Mouse (Mus musculus) CH12.LX (cell line): ENCODE data around the gene Yrdc. TPM values are rescaled to one million over a fixed set of nuclear protein-coding genes. Genes with fewer than 3 reads are reported as not detected.

Source experiments
- DNase-seq: peaks from one replicate; pipeline ENCODE4 v3.0.0-alpha.2; 2013; ENCODE audit errors: extremely low read depth
- H3K27ac ChIP-seq: 2 replicates; pipeline ENCODE4 v1.5.1; 2012; ENCODE audit warnings: low read depth, mild to moderate bottlenecking, control low read depth, moderate library complexity; ENCODE audit not compliant: insufficient read depth
- H3K27me3 ChIP-seq: replicated peaks from 2 replicates; pipeline ENCODE3; 2012; ENCODE audit warnings: inconsistent platforms
- H3K36me3 ChIP-seq, 2 experiments: replicated peaks in 1 of 2; 2 replicates each; pipeline versions ENCODE3 to v1.6.1; 2012; ENCODE audit warnings: inconsistent platforms in 1 of 2, low read length in 1 of 2, mild to moderate bottlenecking in 1 of 2, mixed read lengths in 1 of 2, moderate library complexity in 1 of 2; ENCODE audit not compliant: control insufficient read depth in 1 of 2, insufficient read depth in 1 of 2
- H3K4me1 ChIP-seq, 2 experiments: 2 replicates each; pipeline ENCODE4 v1.6.1; 2012; ENCODE audit warnings: inconsistent platforms in 1 of 2, moderate library complexity in 1 of 2; ENCODE audit not compliant: insufficient read depth in 2 of 2, control insufficient read depth in 1 of 2
- H3K4me2 ChIP-seq: 2 replicates; pipeline ENCODE4 v1.6.1; 2012; ENCODE audit warnings: low read depth, mild to moderate bottlenecking, control low read depth; ENCODE audit not compliant: poor library complexity, insufficient read depth, severe bottlenecking
- H3K4me3 ChIP-seq, 3 experiments: fragments of 150-350 bp in 1 of 3; sonication (generic) in 1 of 3; replicated peaks in 1 of 3; 2 replicates each; pipeline versions ENCODE3 to v1.5.1; 2011 to 2012; ENCODE audit warnings: low read depth in 2 of 3, low read length in 2 of 3, mild to moderate bottlenecking in 2 of 3, moderate library complexity in 2 of 3, control low read depth in 1 of 3, improper control_type of control experiment in 1 of 3, inconsistent platforms in 1 of 3, mixed read lengths in 1 of 3; ENCODE audit not compliant: poor library complexity in 1 of 3
- H3K79me2 ChIP-seq: replicated peaks from 2 replicates; pipeline ENCODE4 v1.6.1; 2012; ENCODE audit warnings: mild to moderate bottlenecking, moderate library complexity; ENCODE audit not compliant: control insufficient read depth, poor library complexity, insufficient read depth, severe bottlenecking; ENCODE audit errors: extremely low read depth
- H3K9ac ChIP-seq: 2 replicates; pipeline ENCODE4 v1.6.1; 2012; ENCODE audit warnings: low read depth, mild to moderate bottlenecking, control low read depth, moderate library complexity; ENCODE audit not compliant: insufficient read depth
- H3K9me3 ChIP-seq: replicated peaks from 2 replicates; pipeline ENCODE3; 2012; ENCODE audit warnings: low read length, inconsistent platforms, mixed read lengths
- BHLHE40 ChIP-seq: IDR thresholded peaks from 2 replicates; pipeline ENCODE4 v1.6.1; 2011; ENCODE audit warnings: mild to moderate bottlenecking, low read depth, low read length, improper control_type of control experiment
- CHD2 ChIP-seq: IDR thresholded peaks from 2 replicates; pipeline ENCODE4 v1.6.1; 2011; ENCODE audit warnings: low read length, improper control_type of control experiment
- CTCF ChIP-seq, 2 experiments: IDR thresholded peaks in 1 of 2; conservative IDR thresholded peaks in 1 of 2; 2 replicates each; pipeline ENCODE4 v1.5.1; 2011 to 2012; ENCODE audit warnings: low read depth in 2 of 2, low read length in 2 of 2, improper control_type of control experiment in 1 of 2, inconsistent platforms in 1 of 2, mild to moderate bottlenecking in 1 of 2, moderate library complexity in 1 of 2
- E2F4 ChIP-seq: IDR thresholded peaks from 2 replicates; pipeline ENCODE4 v1.6.1; 2011; ENCODE audit warnings: low read depth, low read length, improper control_type of control experiment; ENCODE audit not compliant: insufficient replicate concordance
- ELF1 ChIP-seq: IDR thresholded peaks from 2 replicates; pipeline ENCODE4 v1.6.1; 2014; ENCODE audit warnings: low read depth, mild to moderate bottlenecking, inconsistent platforms, low read length, improper control_type of control experiment
- EP300 ChIP-seq: IDR thresholded peaks from 2 replicates; pipeline ENCODE4 v1.6.1; 2011; ENCODE audit warnings: low read length, improper control_type of control experiment
- GABPA ChIP-seq: IDR thresholded peaks from 2 replicates; pipeline ENCODE4 v1.6.1; 2012; ENCODE audit warnings: low read depth, low read length, improper control_type of control experiment, inconsistent platforms; ENCODE audit not compliant: insufficient replicate concordance
- HCFC1 ChIP-seq: IDR thresholded peaks from 2 replicates; pipeline ENCODE4 v1.6.1; 2012; ENCODE audit warnings: low read depth, mild to moderate bottlenecking, inconsistent platforms, low read length, improper control_type of control experiment
- IRF4 ChIP-seq: IDR thresholded peaks from 2 replicates; pipeline ENCODE4 v1.6.1; 2014; ENCODE audit warnings: low read depth, mild to moderate bottlenecking, inconsistent platforms, low read length, improper control_type of control experiment
- JUN ChIP-seq: IDR thresholded peaks from 2 replicates; pipeline ENCODE4 v1.6.1; 2011; ENCODE audit warnings: low read depth, mild to moderate bottlenecking, low read length, improper control_type of control experiment, moderate library complexity; ENCODE audit not compliant: insufficient read depth
- JUND ChIP-seq: conservative IDR thresholded peaks from 2 replicates; pipeline ENCODE4 v1.6.1; 2011; ENCODE audit warnings: low read depth, low read length, improper control_type of control experiment
- KAT2A ChIP-seq: IDR thresholded peaks from 2 replicates; pipeline ENCODE4 v1.6.1; 2012; ENCODE audit warnings: low read length, improper control_type of control experiment, inconsistent platforms; ENCODE audit not compliant: insufficient replicate concordance
- MAX ChIP-seq: IDR thresholded peaks from 2 replicates; pipeline ENCODE4 v1.6.1; 2011; ENCODE audit warnings: low read length, improper control_type of control experiment
- MAZ ChIP-seq: IDR thresholded peaks from 2 replicates; pipeline ENCODE4 v1.6.1; 2012; ENCODE audit warnings: low read depth, mild to moderate bottlenecking, inconsistent platforms, low read length, improper control_type of control experiment, moderate library complexity
- MEF2A ChIP-seq: IDR thresholded peaks from 2 replicates; pipeline ENCODE4 v1.6.1; 2014; ENCODE audit warnings: low read depth, mild to moderate bottlenecking, inconsistent platforms, low read length, improper control_type of control experiment, borderline replicate concordance
- MXI1 ChIP-seq: IDR thresholded peaks from 2 replicates; pipeline ENCODE4 v1.6.1; 2011; ENCODE audit warnings: mild to moderate bottlenecking, low read depth, low read length, improper control_type of control experiment
- MYC ChIP-seq: IDR thresholded peaks from 2 replicates; pipeline ENCODE4 v1.6.1; 2011; ENCODE audit warnings: low read depth, mild to moderate bottlenecking, improper control_type of control experiment, low read length
- NELFE ChIP-seq: IDR thresholded peaks from 2 replicates; pipeline ENCODE4 v1.6.1; 2011; ENCODE audit warnings: low read depth, low read length, improper control_type of control experiment
- NRF1 ChIP-seq: IDR thresholded peaks from 2 replicates; pipeline ENCODE4 v1.6.1; 2014; ENCODE audit warnings: low read depth, mild to moderate bottlenecking, inconsistent platforms, low read length, improper control_type of control experiment, moderate library complexity
- PAX5 ChIP-seq: IDR thresholded peaks from 2 replicates; pipeline ENCODE4 v1.6.1; 2012; ENCODE audit warnings: low read length, inconsistent platforms, mixed read lengths
- POLR2A ChIP-seq: IDR thresholded peaks from 2 replicates; pipeline ENCODE4 v1.6.1; 2011; ENCODE audit warnings: low read depth, mild to moderate bottlenecking, improper control_type of control experiment, low read length
- POLR2AphosphoS2 ChIP-seq: IDR thresholded peaks from 2 replicates; pipeline ENCODE4 v1.6.1; 2011; ENCODE audit warnings: low read depth, low read length, improper control_type of control experiment
- RCOR1 ChIP-seq: conservative IDR thresholded peaks from 2 replicates; pipeline ENCODE4 v1.6.1; 2012; ENCODE audit warnings: low read depth, mild to moderate bottlenecking, inconsistent platforms, low read length, improper control_type of control experiment
- SIN3A ChIP-seq: IDR thresholded peaks from 2 replicates; pipeline ENCODE4 v1.6.1; 2012; ENCODE audit warnings: low read length, improper control_type of control experiment, inconsistent platforms
- SMC3 ChIP-seq: IDR thresholded peaks from 2 replicates; pipeline ENCODE4 v1.6.1; 2011; ENCODE audit warnings: low read depth, low read length, improper control_type of control experiment
- TBP ChIP-seq: conservative IDR thresholded peaks from 2 replicates; pipeline ENCODE4 v1.6.1; 2011; ENCODE audit warnings: low read depth, low read length, improper control_type of control experiment
- USF1 ChIP-seq: IDR thresholded peaks from 2 replicates; pipeline ENCODE4 v1.6.1; 2014; ENCODE audit warnings: low read depth, mild to moderate bottlenecking, inconsistent platforms, low read length, improper control_type of control experiment
- USF2 ChIP-seq: conservative IDR thresholded peaks from 2 replicates; pipeline ENCODE4 v1.6.1; 2011; ENCODE audit warnings: low read depth, low read length, improper control_type of control experiment
- ZC3H11A ChIP-seq: IDR thresholded peaks from 2 replicates; pipeline ENCODE4 v1.6.1; 2012; ENCODE audit warnings: low read depth, mild to moderate bottlenecking, inconsistent platforms, low read length, improper control_type of control experiment
- ZKSCAN1 ChIP-seq: IDR thresholded peaks from 2 replicates; pipeline ENCODE4 v1.6.1; 2012; ENCODE audit warnings: low read depth, inconsistent platforms, low read length, improper control_type of control experiment, borderline replicate concordance
- ZMIZ1 ChIP-seq: IDR thresholded peaks from 2 replicates; pipeline ENCODE4 v1.6.1; 2012; ENCODE audit warnings: low read depth, mild to moderate bottlenecking, inconsistent platforms, low read length, improper control_type of control experiment
- ZNF384 ChIP-seq: IDR thresholded peaks from 2 replicates; pipeline ENCODE4 v1.6.1; 2012; ENCODE audit warnings: low read depth, low read length, improper control_type of control experiment, inconsistent platforms
- dilution Hi-C: fragments of 300-500 bp; cut with MboI; formaldehyde crosslinking; loops from 2 replicates; pipeline ENCODE4 v1.14.3; 2020; ENCODE audit warnings: low sequenced_read_pairs; ENCODE audit not compliant: extremely low pct_unique_long_range_greater_than_20kb, extremely low pct_ligation_motif_present
- in situ Hi-C: fragments of 300-500 bp; cut with MboI; formaldehyde crosslinking; loops from 3 replicates; pipeline ENCODE4 v1.14.3; 2019; ENCODE audit warnings: low sequenced_read_pairs, low pct_ligation_motif_present, low pct_unique_long_range_greater_than_20kb, mixed read lengths
- polyA plus RNA-seq: library from polyadenylated mRNA; unstranded; fragments of >175 nt; gene quantifications from 2 replicates; pipeline ENCODE4 v1.2.1, GENCODE M21; 2012; ENCODE audit warnings: low read depth; ENCODE audit not compliant: insufficient read length
- total RNA-seq, 2 experiments: library from RNA; depleted of rRNA; stranded (reverse); fragments of 300-350 nt in 1 of 2; fragments of >200 nt in 1 of 2; gene quantifications; 2 replicates each; pipeline ENCODE4 v1.2.3; 2012 to 2014

The Yrdc gene
- total and polyA plus RNA-seq, 3 experiments, result 86.8 to 160 (median 87.6) TPM

- TF ChIP-seq RCOR1 (no peak), ZNF384 (no peak), SIN3A (no peak), MAZ (no peak), HCFC1 (no peak), JUN (no peak), GABPA (no peak), BHLHE40 (no peak), MXI1 (no peak; the same call in 1 of the 2 replicates), MYC (peak; percentile 12; the same call in 1 of the 2 replicates), SMC3 (peak; percentile 48), EP300 (no peak)
These were observed 48.7 kb upstream of the Yrdc start, which contains the start of gene Mtf1 (continued) for GRCm38 (mm10) chr4:124801552-124802308.

- in situ Hi-C loops, result no loop called here
- peak overlapping the region; percentile 96 to 99 (median 97) for H3K4me3 ChIP-seq
- dilution Hi-C loops, result no loop called here
- peaks cover 59 to 69% of the 10 kb centered on the region in 2 experiments for H3K36me3 ChIP-seq
- H3K79me2 ChIP-seq, result peaks cover 21% of the 10 kb centered on the region
- H3K4me1 ChIP-seq, result peaks cover 4 to 53% of the 10 kb centered on the region in 2 experiments
- peak overlapping the region; percentile 100 for H3K9ac ChIP-seq
- peak overlapping the region; percentile 96 for H3K4me2 ChIP-seq
- peak overlapping the region; percentile 99 for H3K27ac ChIP-seq
- H3K27me3 ChIP-seq, result no peaks in the 10 kb centered on the region
- no peaks in the 10 kb centered on the region for H3K9me3 ChIP-seq
- DNase-seq, result peak; percentile 98
- TF ChIP-seq CHD2 (peak; percentile 55), PAX5 (no peak), ZNF384 (no peak), HCFC1 (peak; percentile 91), ZKSCAN1 (no peak), ELF1 (peak; percentile 88), BHLHE40 (no peak), USF1 (no peak), ZC3H11A (no peak), USF2 (no peak), JUND (no peak), POLR2AphosphoS2 (0 out of 2 replicates have a peak, but pooled peaks have one; percentile 59), ZMIZ1 (peak; percentile 95), GABPA (no peak; the same call in 1 of the 2 replicates), TBP (0 out of 2 replicates have a peak, but pooled peaks have one; percentile 16), MEF2A (peak; percentile 49), IRF4 (0 out of 2 replicates have a peak, but pooled peaks have one; percentile 41), CTCF (conservative IDR thresholded peaks at IDR 0.05 in 1 of 2, IDR thresholded peaks at IDR 0.05 in 1 of 2; ENCODE audit: low read depth in 2 of 2, low read length in 2 of 2) (no peak), MAX (peak; percentile 57; the same call in 1 of the 2 replicates), MXI1 (peak; percentile 63), MAZ (peak; percentile 100), E2F4 (no peak), NRF1 (peak; percentile 35), EP300 (no peak), POLR2A (peak; percentile 95), KAT2A (peak; percentile 80; the same call in 1 of the 2 replicates), MYC (no peak; the same call in 1 of the 2 replicates), SIN3A (peak; percentile 87), NELFE (peak; percentile 91)
These were observed 47.9 kb upstream of the Yrdc start for GRCm38 (mm10) chr4:124802309-124803260.
